In genomic region chr11:99145765-99146164, GRCm38 (mm10) we compare ENCODE assay signal across 21 mouse cellular contexts. TPM values are rescaled to one million over a fixed set of nuclear protein-coding genes. Genes with fewer than 3 reads are reported as not detected.
A peak's percentile ranks its signal among the peaks of the same experiment; 100 is the strongest.
DNase-seq lines count a peak whose midpoint lies in the region; ATAC-seq and TF ChIP-seq lines count a peak whose summit lies in the region.
"Had no signal": no experiment of that assay in that cellular context is flagged by ENCODE, and none has a peak within 500 bp of the region (broad histone marks: within the 10 kb centered on the region; RNA-seq: fewer than 3 reads in every experiment).

No protein-coding gene starts in this region.

- no peak overlapping the region for H3K4me2 ChIP-seq in intestine, embryonic 15.5 days (replicated peaks)
- H3K4me2 ChIP-seq: heart, embryonic 15.5 days; liver, embryonic 12.5 days; neural tube, embryonic 12.5 days had no signal

- no peak for ATAC-seq in intestine, embryonic 15.5 days
- ATAC-seq: hindbrain, postnatal 0 days; liver, embryonic 12.5 days had no signal

- no peak for TF ChIP-seq CTCF in testis, adult 2 months (IDR thresholded peaks at IDR 0.05; ENCODE audit: control insufficient read depth, insufficient read depth, insufficient replicate concordance, low read depth, low read length)
- TF ChIP-seq CTCF in gastrocnemius, adult 2 months (IDR thresholded peaks at IDR 0.05), result no peak

- H3K4me3 ChIP-seq in testis, adult 2 months (ENCODE audit: control insufficient read depth, low read depth, low read length), result peak overlapping the region; percentile 66
- no peak overlapping the region for H3K4me3 ChIP-seq in intestine, embryonic 15.5 days (replicated peaks)
- H3K4me3 ChIP-seq in gastrocnemius, adult 2 months, result no peak overlapping the region
- H3K4me3 ChIP-seq: heart, embryonic 15.5 days; liver, embryonic 12.5 days; neural tube, embryonic 12.5 days had no signal

- H3K9me3 ChIP-seq in intestine, embryonic 15.5 days, result no peaks in the 10 kb centered on the region
- H3K9me3 ChIP-seq: heart, embryonic 15.5 days; liver, embryonic 12.5 days; neural tube, embryonic 12.5 days had no signal

- TF ChIP-seq POLR2A in testis, adult 2 months (IDR thresholded peaks at IDR 0.05; ENCODE audit: control insufficient read depth, low read depth, low read length), result no peak

- intact Hi-C loops in gastrocnemius, adult 2 months (cut with DNase I), result no loop called here

- WGBS in intestine, embryonic 15.5 days, result 95% methylated on average over 16 of the region's 16 CpGs

- H3K27ac ChIP-seq in testis, adult 2 months (ENCODE audit: control insufficient read depth, insufficient read depth, low read depth, low read length), result no peak overlapping the region
- H3K27ac ChIP-seq in intestine, embryonic 15.5 days, result 0 out of 2 replicates have a peak overlapping the region, but pooled peaks have one; percentile 40
- H3K27ac ChIP-seq in gastrocnemius, adult 2 months, result no peak overlapping the region
- H3K27ac ChIP-seq: heart, embryonic 15.5 days; hindbrain, postnatal 0 days; liver, embryonic 12.5 days; neural tube, embryonic 12.5 days had no signal

- H3K9ac ChIP-seq in intestine, embryonic 15.5 days, result no peak overlapping the region
- H3K9ac ChIP-seq: heart, embryonic 15.5 days; liver, embryonic 12.5 days; neural tube, embryonic 12.5 days had no signal

- no peaks in the 10 kb centered on the region for H3K27me3 ChIP-seq in testis, adult 2 months (ENCODE audit: control insufficient read depth, insufficient read depth, low read length)
- no peaks in the 10 kb centered on the region for H3K27me3 ChIP-seq in intestine, embryonic 15.5 days (replicated peaks)
- H3K27me3 ChIP-seq: neural tube, embryonic 12.5 days had no signal

- no peaks in the 10 kb centered on the region for H3K4me1 ChIP-seq in testis, adult 2 months (ENCODE audit: control insufficient read depth, insufficient read depth, low read length)
- H3K4me1 ChIP-seq in intestine, embryonic 15.5 days (replicated peaks), result peaks cover 50% of the 10 kb centered on the region

- H3K36me3 ChIP-seq in testis, adult 2 months (ENCODE audit: control insufficient read depth, insufficient read depth, low read length), result no peaks in the 10 kb centered on the region
- no peaks in the 10 kb centered on the region for H3K36me3 ChIP-seq in intestine, embryonic 15.5 days
- H3K36me3 ChIP-seq: heart, embryonic 15.5 days; liver, embryonic 12.5 days; neural tube, embryonic 12.5 days had no signal

- DNase-seq in testis, postnatal 14 days (ENCODE audit: low spot score), result no peak
- DNase-seq in T-cell, adult 2 months (ENCODE audit: low spot score), result peak; percentile 75
- DNase-seq in kidney, postnatal 36 days, result no peak
- DNase-seq in adrenal gland, postnatal 4 days (ENCODE audit: low spot score in 2 of 2), result no peak
- no peak for DNase-seq in gastrocnemius, adult 2 months
- DNase-seq: cerebellum, adult 9-11 months; gastrocnemius, postnatal 10 days; heart, adult 18-20 months; kidney, adult 9 months; lung, adult 2 months; lung, postnatal 36 days; right cerebral cortex, adult 18-20 months; thymus, adult 2 months had no signal

RNA-seq across cellular contexts. Expression of gene Ccr7, which starts 9.1 kb away (rescaled TPM):
- 0.76 and 2.0 TPM in 2 replicates for polyA plus RNA-seq in testis, adult 2 months (2012; rRNA removed)
- polyA plus RNA-seq in intestine, embryonic 15.5 days (2015; fragmentation: Nextera tagmentation; extraction: Ambion mirVana), result 0.43 and 0.87 TPM in 2 replicates
- total RNA-seq in adrenal gland, postnatal 4 days (2021), result under 1 TPM; 0.34 to 0.51 TPM
- total RNA-seq in gastrocnemius, adult 2 months (2021), result not detected
- total RNA-seq: hindbrain, postnatal 0 days; layer of hippocampus, postnatal 10 days had no signal
- polyA plus RNA-seq: hindbrain, postnatal 0 days had no signal

RNA-seq across cellular contexts. Expression of gene Tns4, which starts 56.7 kb away (rescaled TPM):
- 2.0 and 3.3 TPM in 2 replicates for polyA plus RNA-seq in testis, adult 2 months (2012; rRNA removed)
- polyA plus RNA-seq in intestine, embryonic 15.5 days (2015; fragmentation: Nextera tagmentation; extraction: Ambion mirVana), result 0.58 and 0.93 TPM in 2 replicates
- under 1 TPM; 0.31 to 0.51 TPM for total RNA-seq in adrenal gland, postnatal 4 days (2021)
- total RNA-seq in gastrocnemius, adult 2 months (2021), result under 1 TPM in 1 of 2 experiments, not detected in 1; 0.22 TPM
- total RNA-seq: gastrocnemius, postnatal 10 days; hematopoietic stem cell, adult 5-6 weeks had no signal
